Mouse (Mus musculus): ENCODE results near the gene Acp4.
"Not testable (repeated sequence)": the region's sequence is repeated elsewhere in the genome, so short reads cannot be mapped to it uniquely, and the experiment has no call there.

The Acp4 gene

GRCm38 (mm10) chr7:44262791-44263643, 5.8 kb upstream of the Acp4 start:
- DNase-seq (ENCODE audit: extremely low read depth, low read depth, low spot score), result peak; percentile 40

GRCm38 (mm10) chr7:44261147-44261546, 4.0 kb upstream of the Acp4 start, which contains the start of gene Gm15517:
Gm15517 (plus strand) TSS chr7:44261447.
- no peak for DNase-seq (ENCODE audit: extremely low read depth, low read depth, low spot score)

GRCm38 (mm10) chr7:44260410-44260809, 3.2 kb upstream of the Acp4 start:
- no peak for DNase-seq (ENCODE audit: extremely low read depth, low read depth, low spot score)

GRCm38 (mm10) chr7:44254930-44255329, 2.2 kb downstream of the Acp4 start:
- DNase-seq (ENCODE audit: extremely low read depth, low read depth, low spot score), result no peak

DNA sequence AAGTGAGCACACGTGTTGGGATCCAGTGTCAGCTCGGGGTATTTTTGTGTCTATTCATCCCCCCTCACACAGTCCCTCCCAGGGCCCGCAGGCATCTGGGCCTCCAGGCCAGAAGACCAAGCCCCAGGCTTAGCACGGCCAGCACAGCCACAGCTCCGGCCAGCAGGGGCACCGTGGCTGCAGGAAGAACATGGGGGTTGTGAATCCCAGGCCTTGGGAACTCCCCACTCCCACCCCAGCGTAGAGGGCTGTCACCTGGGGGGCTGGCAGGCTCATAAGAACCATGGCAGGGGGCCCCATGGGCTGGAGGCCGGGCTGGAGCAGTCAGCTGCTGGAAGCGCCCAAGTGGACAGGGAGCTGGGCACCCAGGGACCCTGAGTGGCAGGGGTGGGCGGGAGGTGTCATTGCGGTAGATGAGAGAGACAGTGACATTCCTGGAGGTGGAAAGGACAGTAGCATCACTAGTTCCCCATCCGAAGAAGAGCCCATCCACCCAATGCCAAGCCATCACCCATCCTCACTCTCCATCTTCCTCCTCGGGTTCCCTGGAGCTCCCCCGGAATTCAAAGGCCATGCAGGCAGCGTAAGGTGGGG, 4.1 kb downstream of the Acp4 start:
- DNase-seq (ENCODE audit: extremely low read depth, low read depth, low spot score), result no peak

DNA sequence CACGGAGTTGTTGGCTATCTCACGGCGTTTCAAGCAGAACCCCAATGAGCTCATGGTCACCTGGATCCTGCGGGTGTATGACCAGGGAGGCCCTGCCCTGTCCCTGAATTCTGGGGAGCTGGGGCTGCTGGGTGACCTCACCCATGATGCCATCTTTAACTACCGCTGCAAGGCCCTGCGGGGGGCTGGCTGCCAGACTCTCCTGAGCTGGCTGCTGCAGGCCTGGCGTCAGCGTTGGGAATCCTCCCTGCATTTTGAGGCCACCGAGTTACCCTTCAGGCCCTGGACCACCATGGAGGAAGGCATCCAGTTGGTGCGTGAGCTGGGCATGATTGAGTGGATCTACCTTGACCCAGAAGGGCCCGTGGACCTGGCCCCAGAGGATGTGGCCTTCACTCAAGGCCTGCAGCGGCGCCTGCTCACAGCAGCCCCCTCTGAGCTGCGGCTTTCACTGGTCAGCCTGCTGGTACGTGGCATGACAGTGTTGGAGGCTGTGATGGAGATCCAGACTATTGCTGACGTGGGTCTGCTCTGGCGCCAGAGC, 6.4 kb downstream of the Acp4 start:
- not testable (repeated sequence) for DNase-seq (ENCODE audit: extremely low read depth, low read depth, low spot score)

DNA sequence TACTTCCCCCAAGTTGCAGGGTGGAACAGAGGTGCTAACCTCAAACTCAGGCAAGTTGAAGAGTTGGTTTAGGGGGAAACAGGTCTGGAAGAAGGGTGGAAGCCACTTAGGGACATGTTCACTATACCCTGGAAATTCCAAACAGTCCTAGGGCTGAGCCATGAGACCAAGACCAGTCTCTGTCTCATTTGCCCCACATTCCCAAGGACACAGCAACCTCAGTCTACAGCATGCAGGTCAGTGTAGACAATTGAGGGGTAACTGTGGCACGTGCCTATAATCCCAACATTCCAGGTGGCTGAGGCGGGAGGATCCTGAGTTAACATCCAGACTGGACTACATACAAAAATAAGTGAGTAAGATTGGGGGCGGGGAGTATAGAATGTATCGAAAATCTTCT, 7.9 kb downstream of the Acp4 start:
- no peak for DNase-seq (ENCODE audit: extremely low read depth, low read depth, low spot score)

GRCm38 (mm10) chr7:44247971-44248370, 9.2 kb downstream of the Acp4 start:
- no peak for DNase-seq (ENCODE audit: extremely low read depth, low read depth, low spot score)

DNA sequence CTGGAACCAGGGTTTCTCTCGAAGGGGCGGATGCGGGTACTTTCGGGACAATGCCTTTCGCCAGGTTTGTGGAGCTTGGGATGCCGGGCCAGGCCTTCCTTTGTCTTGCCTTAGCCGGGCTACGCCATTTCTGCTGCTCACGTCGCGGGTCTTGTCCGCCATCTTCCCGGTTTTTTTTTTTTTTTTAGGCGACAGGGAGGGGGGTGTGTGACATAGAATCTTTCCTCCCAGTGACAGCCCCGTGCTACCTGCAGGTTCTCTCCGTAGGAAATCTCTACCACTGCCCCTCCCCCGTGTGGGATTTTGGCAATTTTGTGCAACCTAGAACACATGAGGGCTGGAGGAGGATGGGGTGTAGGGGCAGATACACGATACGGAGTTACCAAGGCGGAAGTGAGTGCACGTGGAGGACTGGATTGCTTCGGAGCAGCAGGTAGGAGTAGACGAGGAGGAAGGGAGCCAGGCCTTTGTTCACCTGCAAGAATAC, 10.2 kb downstream of the Acp4 start:
- DNase-seq (ENCODE audit: extremely low read depth, low read depth, low spot score), result no peak

DNA sequence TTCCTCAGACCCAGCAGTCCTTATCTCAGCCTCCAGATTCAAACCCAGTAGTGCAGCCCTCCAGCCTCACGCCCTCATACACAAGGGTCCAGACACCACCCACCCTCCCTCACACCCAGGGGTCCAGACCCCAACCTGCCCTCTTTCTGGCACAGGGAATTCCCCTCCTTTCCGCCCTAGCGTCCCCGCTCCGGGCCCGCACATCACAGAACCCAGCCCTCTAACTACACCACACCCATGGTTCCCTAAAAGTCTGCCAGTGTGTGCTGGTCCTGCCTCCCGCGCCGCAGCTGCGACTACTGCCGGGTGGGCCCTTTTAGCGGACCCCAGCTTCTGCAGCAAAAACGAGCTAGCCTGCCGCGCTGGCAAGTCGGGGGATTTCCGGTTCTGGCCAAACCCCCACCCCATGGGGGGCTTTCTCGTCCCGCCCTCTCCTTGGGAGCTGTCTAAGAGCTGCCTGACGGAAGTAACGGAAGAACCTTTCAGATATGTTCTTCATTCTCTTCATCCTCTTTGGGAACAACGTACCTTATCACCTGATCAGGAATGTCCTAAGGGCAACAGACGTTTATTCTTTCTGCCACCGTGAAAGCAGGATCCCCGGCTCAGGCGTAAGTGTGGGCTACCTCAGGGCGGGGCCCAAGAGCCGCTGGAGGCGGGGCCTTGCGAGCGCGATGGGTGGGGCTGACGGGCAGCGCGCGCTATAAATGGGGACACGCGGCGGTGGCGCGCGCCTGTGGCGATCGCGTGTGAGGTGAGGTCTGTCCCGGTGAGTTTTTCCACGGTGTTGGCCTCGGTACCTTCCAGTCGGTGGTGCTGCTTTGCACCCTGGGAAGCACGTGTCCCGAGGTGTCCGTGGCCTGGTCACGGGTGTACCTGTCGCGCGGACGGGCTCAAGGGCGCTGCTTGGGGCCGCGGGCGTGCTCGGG, 10.9 kb downstream of the Acp4 start, which contains the start of the genes 1700028J19Rik and 2410002F23Rik:
Gene 1700028J19Rik, minus strand, starts transcription at position 641 of the 929 bp plus-strand sequence.
Gene 2410002F23Rik, plus strand, starts transcription at position 668 of the 929 bp plus-strand sequence.
- DNase-seq (ENCODE audit: extremely low read depth, low read depth, low spot score), result peak; percentile 25

- DNase-seq (ENCODE audit: extremely low read depth, low read depth, low spot score), result no peak
These were observed 13.1 kb downstream of the Acp4 start for GRCm38 (mm10) chr7:44244080-44244479.

DNA sequence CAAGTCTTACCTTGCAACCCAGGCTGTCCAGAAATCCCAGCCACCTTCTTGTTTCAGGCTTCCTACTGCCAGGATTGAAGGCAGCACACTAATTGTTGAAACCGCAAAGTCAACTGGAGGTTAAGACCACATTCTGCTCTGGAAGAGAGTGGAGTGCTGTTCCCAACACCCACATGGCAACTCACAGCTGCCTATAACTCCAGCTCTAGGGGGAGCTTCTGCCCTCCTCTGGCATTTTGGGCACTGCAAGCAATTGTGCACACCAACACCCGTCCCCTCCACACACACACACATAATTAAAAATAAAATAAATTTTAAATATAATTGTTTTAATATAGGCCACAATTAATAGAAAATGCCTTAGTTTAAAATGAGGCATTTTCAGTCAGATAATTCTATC, 16.0 kb downstream of the Acp4 start:
- DNase-seq (ENCODE audit: extremely low read depth, low read depth, low spot score), result no peak

DNA sequence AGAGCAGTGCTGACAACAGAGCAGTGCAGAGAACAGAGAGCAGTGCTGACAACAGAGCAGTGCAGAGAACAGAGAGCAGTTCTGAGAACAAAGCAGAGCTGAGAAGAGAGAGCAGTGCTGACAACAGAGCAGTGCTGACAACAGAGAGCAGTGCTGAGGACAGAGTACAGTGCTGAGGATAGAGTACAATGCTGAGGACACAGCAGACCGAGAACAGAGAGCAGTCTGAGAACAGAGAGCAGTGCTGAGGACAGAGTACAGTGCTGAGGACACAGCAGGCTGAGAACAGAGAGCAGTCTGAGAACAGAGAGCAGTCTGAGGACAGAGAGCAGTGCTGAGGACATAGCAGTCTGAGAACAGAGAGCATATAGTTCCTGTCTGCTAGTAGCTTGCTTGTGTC, 16.5 kb downstream of the Acp4 start:
- DNase-seq (ENCODE audit: extremely low read depth, low read depth, low spot score), result no peak

DNA sequence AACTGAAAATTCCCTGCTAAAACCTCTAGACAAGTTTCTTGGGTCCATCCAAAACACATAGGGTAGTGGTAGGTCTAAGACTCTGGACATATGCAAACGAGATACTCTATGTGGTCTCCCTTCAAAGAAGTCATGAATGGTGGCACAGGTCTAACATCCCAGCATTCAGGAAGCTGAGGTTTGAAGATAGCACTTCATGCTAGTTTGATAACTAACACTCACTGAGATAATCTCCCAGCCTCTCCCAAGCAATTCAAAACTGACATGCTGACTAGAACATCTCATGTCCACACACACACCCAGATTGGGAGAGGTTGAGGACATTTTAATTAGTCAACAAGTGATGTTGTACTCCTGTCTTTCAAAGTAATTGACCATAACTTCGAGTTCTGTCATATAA, 17.3 kb downstream of the Acp4 start:
- no peak for DNase-seq (ENCODE audit: extremely low read depth, low read depth, low spot score)

DNA sequence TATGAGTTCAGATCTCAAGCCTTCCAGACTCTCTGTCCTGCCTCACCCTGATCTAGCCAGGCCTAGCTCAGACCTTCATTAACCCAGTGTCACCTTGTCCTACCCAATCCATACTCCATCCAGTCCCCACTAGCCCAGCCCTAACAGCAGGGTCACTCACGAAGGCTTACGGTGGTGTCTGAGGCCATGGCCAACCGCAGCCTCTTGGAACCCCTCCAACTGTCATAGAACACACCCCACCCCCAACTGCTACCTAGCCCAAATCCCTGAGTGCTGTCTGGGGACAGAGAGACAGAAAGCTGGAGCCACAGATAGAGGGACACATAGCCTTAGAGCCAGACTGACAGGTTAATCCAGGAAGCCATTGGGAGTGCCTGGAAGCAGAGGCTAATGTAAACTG, 21.3 kb downstream of the Acp4 start, which contains the start of gene Gm36864:
Gene Gm36864, plus strand, starts transcription at position 269 of the 400 bp plus-strand sequence.
- DNase-seq (ENCODE audit: extremely low read depth, low read depth, low spot score), result no peak

DNA sequence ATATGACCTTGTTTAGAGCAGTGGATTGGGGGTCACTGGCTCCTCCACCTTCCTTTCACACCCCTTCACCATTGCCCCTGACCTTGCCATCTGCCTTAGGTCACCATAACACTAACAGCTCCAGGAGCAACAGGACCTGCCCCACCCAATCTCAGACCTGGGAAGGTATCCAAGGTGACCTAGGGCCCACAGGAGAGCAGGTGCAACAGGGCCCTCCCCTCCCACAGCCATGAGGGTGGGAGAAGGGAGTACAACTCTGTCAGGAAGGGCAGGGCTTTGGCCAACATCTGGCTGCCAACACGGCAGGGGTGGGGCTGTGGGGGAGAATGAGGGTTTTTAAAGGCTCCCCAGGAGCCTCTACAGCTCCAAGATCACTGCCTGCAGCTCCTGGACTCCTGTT, 32.1 kb downstream of the Acp4 start, which contains the start of gene Klk1:
Gene Klk1, plus strand, starts transcription at position 285 of the 400 bp plus-strand sequence.
- no peak for DNase-seq (ENCODE audit: extremely low read depth, low read depth, low spot score)

- DNase-seq (ENCODE audit: extremely low read depth, low read depth, low spot score), result not testable (repeated sequence)
These were observed 34.8 kb downstream of the Acp4 start for GRCm38 (mm10) chr7:44222335-44222734.

GRCm38 (mm10) chr7:44221601-44222000, 35.6 kb downstream of the Acp4 start:
- DNase-seq (ENCODE audit: extremely low read depth, low read depth, low spot score), result not testable (repeated sequence)

GRCm38 (mm10) chr7:44215645-44216044, 41.5 kb downstream of the Acp4 start, which contains the start of gene Klk1b5:
Klk1b5 (plus strand) TSS chr7:44215945.
- no peak for DNase-seq (ENCODE audit: extremely low read depth, low read depth, low spot score)

GRCm38 (mm10) chr7:44208307-44208706, 48.9 kb downstream of the Acp4 start:
- no peak for DNase-seq (ENCODE audit: extremely low read depth, low read depth, low spot score)
